Mouse (Mus musculus) olfactory bulb, adult 2 months (tissue): Measurements from ENCODE around the gene 1700102P08Rik. TPM values are rescaled to one million over a fixed set of nuclear protein-coding genes. Genes with fewer than 3 reads are reported as not detected.

Experiments
- H3K27ac ChIP-seq: fragments of 200-500 bp; 2 replicates; pipeline ENCODE4 v1.5.1; 2012; ENCODE audit warnings: low read depth, low read length; ENCODE audit not compliant: insufficient read depth
- H3K4me1 ChIP-seq: fragments of 200-500 bp; 2 replicates; pipeline ENCODE4 v1.6.1; 2012; ENCODE audit warnings: low read length; ENCODE audit not compliant: control insufficient read depth, insufficient read depth
- H3K4me3 ChIP-seq: fragments of 200-500 bp; 2 replicates; pipeline ENCODE4 v1.5.1; 2012; ENCODE audit warnings: mild to moderate bottlenecking, low read depth, low read length, moderate library complexity; ENCODE audit not compliant: insufficient read depth
- CTCF ChIP-seq: fragments of 200-500 bp; IDR thresholded peaks from 2 replicates; pipeline ENCODE4 v1.5.1; 2012; ENCODE audit warnings: low read depth, mild to moderate bottlenecking, low read length, moderate library complexity; ENCODE audit not compliant: insufficient read depth
- POLR2A ChIP-seq: fragments of 200-500 bp; IDR thresholded peaks from 2 replicates; pipeline ENCODE4 v1.6.1; 2012; ENCODE audit warnings: mild to moderate bottlenecking, low read depth, low read length, moderate library complexity; ENCODE audit not compliant: insufficient read depth
- WGBS: fragments of 180-500 bp; shearing (Covaris S2); methylation state at CpG from one replicate; pipeline ENCODE4 v1.1.7; 2018; 5-methylcytosine and 5-hydroxymethylcytosine counted together
- polyA plus RNA-seq: library from polyadenylated mRNA; stranded (reverse); fragments of >200 nt; gene quantifications from 2 replicates; pipeline ENCODE4 v1.2.4, GENCODE M21; 2012; ENCODE audit warnings: low replicate concordance; ENCODE audit not compliant: missing spikeins, insufficient read depth, insufficient read length

Gene 1700102P08Rik
- polyA plus RNA-seq, 1 experiment: not detected

- H3K4me1 ChIP-seq: peaks cover 11% of the 10 kb centered on the region
- no peak overlapping the region for H3K27ac ChIP-seq
- no peak overlapping the region for H3K4me3 ChIP-seq
- WGBS: 54% methylated on average over 4 of the region's 4 CpGs
- TF ChIP-seq POLR2A (no peak), CTCF (no peak)
Measured at GRCm38 (mm10) chr9:108403081-108403480, 10.5 kb downstream of the 1700102P08Rik start.

GRCm38 (mm10) chr9:108404451-108404850 lies 11.8 kb downstream of the 1700102P08Rik start:
- TF ChIP-seq POLR2A (no peak), CTCF (no peak)
- no peak overlapping the region for H3K27ac ChIP-seq
- 87% methylated on average over 8 of the region's 8 CpGs for WGBS
- H3K4me3 ChIP-seq: no peak overlapping the region
- H3K4me1 ChIP-seq: peaks cover 11% of the 10 kb centered on the region

GRCm38 (mm10) chr9:108409535-108409934 lies 16.9 kb downstream of the 1700102P08Rik start:
- Histone ChIP-seq H3K4me3 (no peak overlapping the region), H3K4me1 (no peaks in the 10 kb centered on the region), H3K27ac (no peak overlapping the region)
- TF ChIP-seq POLR2A (no peak), CTCF (no peak)
- WGBS: 72% methylated on average over 4 of the region's 4 CpGs

GRCm38 (mm10) chr9:108411381-108411942 lies 18.9 kb downstream of the 1700102P08Rik start:
- 42% methylated on average over 9 of the region's 9 CpGs for WGBS
- Histone ChIP-seq H3K4me1 (no peaks in the 10 kb centered on the region), H3K4me3 (no peak overlapping the region), H3K27ac (no peak overlapping the region)
- TF ChIP-seq POLR2A (no peak), CTCF (no peak)

- WGBS: 64% methylated on average over 1 of the region's 1 CpGs
- no peaks in the 10 kb centered on the region for H3K4me1 ChIP-seq
- no peak overlapping the region for H3K27ac ChIP-seq
- H3K4me3 ChIP-seq: no peak overlapping the region
- TF ChIP-seq POLR2A (no peak), CTCF (no peak)
Measured at GRCm38 (mm10) chr9:108412221-108412620, 19.6 kb downstream of the 1700102P08Rik start.

- H3K4me3 ChIP-seq: no peak within 1 kb of the TSS
- no peak for TF ChIP-seq POLR2A
- no peak for TF ChIP-seq CTCF
Measured at GRCm38 (mm10) chr9:108428384-108428783, 35.8 kb downstream of the 1700102P08Rik start, which contains the start of gene Ccdc36. Gene Ccdc36, minus strand, starts transcription at chr9:108428484.

GRCm38 (mm10) chr9:108431431-108432067 lies 38.9 kb downstream of the 1700102P08Rik start:
- H3K4me1 ChIP-seq: peaks cover 8% of the 10 kb centered on the region
- no peak overlapping the region for H3K27ac ChIP-seq
- TF ChIP-seq POLR2A (no peak), CTCF (no peak)
- 53% methylated on average over 32 of the region's 32 CpGs for WGBS
- H3K4me3 ChIP-seq: peak overlapping the region; percentile 31

More at GRCm38 (mm10) chr9:108428384-108428783, 35.8 kb downstream of the 1700102P08Rik start, which contains the start of gene Ccdc36:
- Histone ChIP-seq H3K4me1 (peaks cover 4% of the 10 kb centered on the region), H3K27ac (no peak within 1 kb of the TSS)

GRCm38 (mm10) chr9:108436182-108436581 lies 43.6 kb downstream of the 1700102P08Rik start, which contains the start of gene BC048562:
Gene BC048562, plus strand, starts transcription at chr9:108436482.
- H3K4me1 ChIP-seq: peaks cover 28% of the 10 kb centered on the region
- TF ChIP-seq POLR2A: no peak
- no peak for TF ChIP-seq CTCF
- no peak within 1 kb of the TSS for H3K4me3 ChIP-seq
- H3K27ac ChIP-seq: no peak within 1 kb of the TSS
- 48% methylated on average over 3 of the region's 3 CpGs for WGBS

GRCm38 (mm10) chr9:108439176-108439575 lies 46.6 kb downstream of the 1700102P08Rik start:
- Histone ChIP-seq H3K27ac (no peak overlapping the region), H3K4me1 (peaks cover 25% of the 10 kb centered on the region), H3K4me3 (no peak overlapping the region)
- TF ChIP-seq CTCF: no peak
- TF ChIP-seq POLR2A: no peak
- 49% methylated on average over 6 of the region's 6 CpGs for WGBS
